Mouse (Mus musculus) embryonic facial prominence, embryonic 15.5 days (tissue): ENCODE results near the gene Cmpk1. TPM values are rescaled to one million over a fixed set of nuclear protein-coding genes. Genes with fewer than 3 reads are reported as not detected.

Experiments used
- ATAC-seq: fragments of 200-750 bp; cut with Nextera tagmentation; 2 replicates; pipeline ENCODE4 v1.8.0; 2017; ENCODE audit warnings: low read depth, moderate TSS enrichment; ENCODE audit not compliant: insufficient number of reproducible peaks, low FRiP score, low TSS enrichment
- H3K27ac ChIP-seq: fragments of 300-500 bp; sonication (generic); replicated peaks from 2 replicates; pipeline ENCODE4 v1.5.1; 2015; ENCODE audit warnings: mild to moderate bottlenecking, inconsistent platforms
- H3K27me3 ChIP-seq: fragments of 300-500 bp; sonication (generic); 2 replicates; pipeline ENCODE4 v1.6.1; 2015; ENCODE audit warnings: inconsistent platforms
- H3K36me3 ChIP-seq: fragments of 300-500 bp; sonication (generic); 2 replicates; pipeline ENCODE4 v1.6.1; 2015; ENCODE audit warnings: mild to moderate bottlenecking, inconsistent platforms
- H3K4me1 ChIP-seq: fragments of 300-500 bp; sonication (generic); 2 replicates; pipeline ENCODE4 v1.6.1; 2015; ENCODE audit warnings: inconsistent platforms
- H3K4me2 ChIP-seq: fragments of 300-500 bp; sonication (generic); replicated peaks from 2 replicates; pipeline ENCODE4 v1.6.1; 2015; ENCODE audit warnings: mild to moderate bottlenecking, inconsistent platforms
- H3K4me3 ChIP-seq: fragments of 300-500 bp; sonication (generic); replicated peaks from 2 replicates; pipeline ENCODE4 v1.5.1; 2015; ENCODE audit warnings: mild to moderate bottlenecking, inconsistent platforms
- H3K9ac ChIP-seq: fragments of 300-500 bp; sonication (generic); 2 replicates; pipeline ENCODE4 v1.6.1; 2015; ENCODE audit warnings: inconsistent platforms
- H3K9me3 ChIP-seq: fragments of 300-500 bp; sonication (generic); replicated peaks from 2 replicates; pipeline ENCODE4 v1.6.1; 2016; ENCODE audit warnings: inconsistent platforms
- WGBS: fragments of 180-500 bp; shearing (Covaris S2); methylation state at CpG from one replicate; pipeline ENCODE4 v1.1.7; 2015; 5-methylcytosine and 5-hydroxymethylcytosine counted together
- polyA plus RNA-seq: library from polyadenylated mRNA; unstranded; fragments of >200 nt; fragmentation: Nextera tagmentation; extraction: Ambion mirVana; gene quantifications from 2 replicates; pipeline ENCODE4 v1.2.1, GENCODE M21; 2015

Cmpk1 gene
- polyA plus RNA-seq: 107 TPM in 2 replicates

DNA sequence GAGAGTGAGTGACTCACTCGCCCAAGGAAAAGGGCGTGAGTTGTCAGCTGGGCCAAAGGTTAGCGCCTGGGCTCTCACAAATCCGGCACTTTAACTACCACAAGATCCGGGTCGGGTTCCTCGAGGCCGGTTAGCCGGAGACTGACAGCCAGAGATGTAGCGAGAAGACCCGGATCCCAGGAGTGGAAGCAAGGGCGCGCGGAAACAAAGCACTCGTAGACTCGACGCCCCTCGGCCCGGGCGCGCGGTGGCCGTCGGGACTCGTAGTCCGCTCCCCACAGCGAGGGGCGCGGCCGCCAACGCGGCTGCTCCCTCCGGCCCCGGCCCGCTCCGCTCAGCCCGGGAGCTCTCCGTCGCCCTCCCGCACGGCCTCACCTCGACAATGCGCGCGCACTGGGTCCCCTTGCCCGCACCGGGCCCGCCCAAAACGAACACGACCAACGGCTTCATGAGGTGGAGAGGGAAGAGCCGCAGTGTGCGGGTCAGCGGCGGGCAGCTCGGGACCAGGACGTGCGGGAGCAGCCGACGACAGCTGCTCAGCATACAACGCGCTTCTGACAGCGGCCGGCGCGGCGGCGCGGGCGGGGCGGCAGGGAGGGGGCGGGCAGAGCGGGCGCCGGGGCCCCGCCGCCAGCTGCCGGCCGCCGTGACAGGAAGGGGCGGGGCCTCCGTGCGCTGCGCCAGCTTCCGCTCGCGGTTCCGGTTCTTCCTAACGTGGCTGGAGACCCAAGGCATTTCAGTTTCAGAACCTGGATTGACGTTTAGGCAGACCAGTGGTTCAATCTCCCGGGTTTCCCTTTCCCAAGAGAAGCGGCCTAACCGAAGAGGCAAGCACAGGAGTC, at the start of gene Cmpk1:
TSS of gene Cmpk1 (minus strand) at position 651 of the 842 bp plus-strand sequence.
- WGBS: under 1% methylated on average over 90 of the region's 93 CpGs
- ATAC-seq: peak; percentile 97
- H3K9ac ChIP-seq: peak within 1 kb of the TSS; percentile 85

DNA sequence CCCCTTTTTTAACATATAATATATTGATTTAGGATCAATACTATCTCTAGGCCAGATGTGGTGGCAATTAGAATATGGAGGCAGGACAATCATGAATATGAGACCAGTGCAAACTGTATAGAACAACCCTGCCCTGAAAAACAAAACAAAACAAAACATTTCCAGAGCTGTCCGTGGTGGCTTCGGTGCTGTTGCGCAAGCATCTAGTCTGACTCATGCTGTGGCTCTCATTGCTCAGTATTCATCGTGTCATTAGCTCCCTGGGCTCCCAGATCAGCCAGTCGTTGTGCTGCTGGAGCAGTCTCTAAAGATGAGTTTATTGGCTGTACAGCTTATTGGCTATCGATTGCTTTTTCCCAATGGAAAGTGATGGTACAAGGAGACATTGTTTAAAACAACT, 48.0 kb upstream of the Cmpk1 start:
- no peaks in the 10 kb centered on the region for H3K4me1 ChIP-seq
- H3K9ac ChIP-seq: no peak overlapping the region
- WGBS: 73% methylated on average over 6 of the region's 6 CpGs
- H3K4me3 ChIP-seq: no peak overlapping the region
- H3K27ac ChIP-seq: no peak overlapping the region
- no peak overlapping the region for H3K4me2 ChIP-seq
- H3K36me3 ChIP-seq: peaks cover 11% of the 10 kb centered on the region; the same call in 1 of the 2 replicates
- ATAC-seq: no peak; the same call in 1 of the 2 replicates
- no peaks in the 10 kb centered on the region for H3K27me3 ChIP-seq
- H3K9me3 ChIP-seq: no peaks in the 10 kb centered on the region

More for the DNA sequence above, at the start of gene Cmpk1:
- Histone ChIP-seq H3K36me3 (no peaks in the 10 kb centered on the region), H3K27me3 (no peaks in the 10 kb centered on the region), H3K4me2 (peak within 1 kb of the TSS; percentile 63), H3K4me3 (peak within 1 kb of the TSS; percentile 86), H3K27ac (peak within 1 kb of the TSS; percentile 99), H3K9me3 (no peaks in the 10 kb centered on the region), H3K4me1 (0 out of 2 replicates have a peak, but pooled peaks cover 3% of the 10 kb centered on the region)

DNA sequence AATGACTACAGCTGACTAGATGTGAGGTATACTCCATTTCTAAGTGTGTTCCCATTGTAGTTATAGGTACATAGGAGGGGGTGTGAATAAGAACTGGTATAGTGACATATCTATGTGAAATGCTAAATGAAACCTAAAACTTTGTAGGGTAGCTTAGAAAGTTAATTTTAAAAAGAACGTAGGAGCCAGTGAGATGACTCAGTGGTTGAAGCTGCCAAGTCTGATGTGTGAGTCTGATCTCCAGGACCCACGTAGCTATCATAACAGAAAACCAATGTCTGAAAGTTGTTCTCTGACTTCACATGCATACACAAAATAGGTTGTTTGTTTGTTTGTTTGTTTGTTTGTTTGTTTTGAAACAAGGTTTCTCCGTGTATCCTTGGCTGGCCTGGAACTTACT, 33.0 kb upstream of the Cmpk1 start:
- H3K27me3 ChIP-seq: no peaks in the 10 kb centered on the region
- no peak overlapping the region for H3K4me2 ChIP-seq
- 89% methylated on average over 3 of the region's 3 CpGs for WGBS
- H3K9me3 ChIP-seq: no peaks in the 10 kb centered on the region
- ATAC-seq: no peak
- no peaks in the 10 kb centered on the region for H3K4me1 ChIP-seq
- H3K36me3 ChIP-seq: peaks cover 33% of the 10 kb centered on the region
- H3K9ac ChIP-seq: no peak overlapping the region
- H3K27ac ChIP-seq: no peak overlapping the region
- H3K4me3 ChIP-seq: no peak overlapping the region

DNA sequence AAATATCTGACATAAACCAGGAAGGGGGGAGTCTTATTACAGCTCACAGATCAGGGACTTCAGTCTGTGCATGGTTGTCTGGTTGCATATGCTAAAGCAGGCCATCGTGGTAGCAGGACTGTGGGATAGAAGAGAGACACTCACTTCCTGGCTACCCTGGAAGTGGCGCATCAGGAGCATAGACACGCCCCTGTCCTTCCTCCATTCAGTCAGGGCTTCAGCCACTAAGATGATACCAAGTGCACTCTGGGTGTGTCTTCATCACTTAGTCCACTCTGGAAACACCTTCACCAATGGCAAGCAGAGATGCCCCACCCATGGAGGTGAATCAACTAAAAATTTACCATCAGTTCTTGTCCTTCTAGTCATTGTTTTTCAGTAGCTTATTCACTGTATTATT, 27.2 kb upstream of the Cmpk1 start:
- 93% methylated on average over 3 of the region's 3 CpGs for WGBS
- no peak overlapping the region for H3K4me2 ChIP-seq
- peaks cover 32% of the 10 kb centered on the region; the same call in 1 of the 2 replicates for H3K36me3 ChIP-seq
- no peaks in the 10 kb centered on the region for H3K27me3 ChIP-seq
- no peak for ATAC-seq
- H3K4me1 ChIP-seq: no peaks in the 10 kb centered on the region
- H3K4me3 ChIP-seq: no peak overlapping the region
- H3K27ac ChIP-seq: no peak overlapping the region
- H3K9ac ChIP-seq: no peak overlapping the region
- no peaks in the 10 kb centered on the region for H3K9me3 ChIP-seq

DNA sequence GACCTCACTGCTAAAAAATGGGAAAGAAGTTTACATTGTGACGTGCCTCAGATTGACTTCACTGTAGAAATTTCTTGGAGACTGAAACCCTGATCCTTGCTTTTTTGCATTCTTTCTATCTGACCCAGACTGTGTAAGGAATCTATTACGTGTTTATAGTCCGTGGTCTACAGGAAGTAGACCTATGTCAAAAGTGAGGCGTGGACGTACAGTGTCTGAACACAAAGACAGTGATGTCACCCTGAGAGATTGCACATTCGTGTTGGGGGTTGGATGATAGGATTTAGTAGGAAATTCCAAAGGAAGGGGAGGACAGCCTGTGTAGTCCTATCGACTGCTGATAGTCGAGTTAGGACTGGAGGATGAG, 13.4 kb upstream of the Cmpk1 start:
- Histone ChIP-seq H3K4me3 (peak overlapping the region; percentile 67), H3K36me3 (peaks cover 17% of the 10 kb centered on the region; the same call in 1 of the 2 replicates), H3K9me3 (no peaks in the 10 kb centered on the region), H3K9ac (peak overlapping the region; percentile 37), H3K4me2 (peak overlapping the region; percentile 77), H3K27ac (peak overlapping the region; percentile 76), H3K27me3 (no peaks in the 10 kb centered on the region), H3K4me1 (peaks cover 11% of the 10 kb centered on the region)
- under 1% methylated on average over 8 of the region's 8 CpGs for WGBS
- ATAC-seq: no peak

DNA sequence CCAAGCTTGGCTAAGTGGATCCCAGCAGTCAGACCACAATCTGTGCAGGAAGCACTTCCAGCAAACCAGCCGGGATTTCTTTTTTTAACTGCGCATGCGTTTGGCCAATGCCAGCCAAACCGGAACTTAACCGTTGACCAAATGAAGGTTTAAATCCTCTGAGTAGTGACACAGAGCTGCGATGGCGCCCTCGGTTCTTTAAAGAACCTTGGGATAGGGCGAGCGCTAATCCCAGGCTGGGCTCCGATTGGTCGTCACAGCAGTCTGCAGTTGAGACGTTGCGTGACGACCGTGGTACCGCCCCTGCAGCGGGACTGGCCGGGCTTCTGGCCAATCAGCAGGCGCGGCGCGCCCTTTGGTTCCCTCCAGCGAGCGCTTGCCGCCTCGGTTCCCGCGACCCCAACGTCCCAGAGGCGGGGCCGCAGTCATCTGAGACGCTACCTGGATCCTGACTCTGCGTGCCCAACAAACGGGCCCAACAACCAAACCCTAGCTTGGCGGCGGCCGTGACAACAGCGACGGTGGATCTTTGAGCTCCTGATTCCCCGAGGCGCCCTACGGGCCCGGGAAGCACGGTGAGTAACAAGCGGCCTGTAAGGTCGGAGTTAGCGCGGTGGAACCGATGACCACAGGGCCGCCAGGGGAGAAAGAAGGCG, 12.9 kb upstream of the Cmpk1 start, which contains the start of gene Stil:
TSS of gene Stil (plus strand) at position 387 of the 656 bp plus-strand sequence.
- peak within 1 kb of the TSS; percentile 94 for H3K27ac ChIP-seq
- WGBS: under 1% methylated on average over 52 of the region's 52 CpGs
- ATAC-seq: peak; percentile 100
- H3K4me2 ChIP-seq: peak within 1 kb of the TSS; percentile 77
- peaks cover 11% of the 10 kb centered on the region for H3K4me1 ChIP-seq
- no peaks in the 10 kb centered on the region for H3K9me3 ChIP-seq
- no peaks in the 10 kb centered on the region for H3K27me3 ChIP-seq
- peak within 1 kb of the TSS; percentile 59 for H3K9ac ChIP-seq
- H3K4me3 ChIP-seq: peak within 1 kb of the TSS; percentile 67
- peaks cover 12% of the 10 kb centered on the region; the same call in 1 of the 2 replicates for H3K36me3 ChIP-seq

DNA sequence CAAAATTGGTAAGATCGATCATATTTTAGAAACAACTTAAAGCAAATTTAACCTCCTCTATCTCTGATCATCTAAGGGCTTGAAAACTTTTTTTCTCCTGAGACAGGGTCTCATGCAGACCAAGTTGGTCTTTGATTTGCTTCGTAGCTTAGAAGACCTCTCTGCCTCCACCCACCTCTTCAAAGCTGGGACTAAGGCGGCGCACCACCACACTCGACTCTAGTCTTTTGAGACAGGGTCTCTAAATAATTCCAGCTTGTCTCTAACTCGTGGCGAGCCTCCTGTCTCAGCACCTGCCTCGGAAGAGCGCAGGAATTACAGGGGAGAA, 12.4 kb upstream of the Cmpk1 start:
- H3K4me2 ChIP-seq: peak overlapping the region; percentile 77
- WGBS: 7% methylated on average over 9 of the region's 9 CpGs
- H3K36me3 ChIP-seq: 0 out of 2 replicates have a peak, but pooled peaks cover 9% of the 10 kb centered on the region
- H3K4me1 ChIP-seq: peaks cover 11% of the 10 kb centered on the region
- H3K9ac ChIP-seq: peak overlapping the region; percentile 59
- peak overlapping the region; percentile 94 for H3K27ac ChIP-seq
- peaks cover 2% of the 10 kb centered on the region; the same call in 1 of the 2 replicates for H3K27me3 ChIP-seq
- H3K9me3 ChIP-seq: no peaks in the 10 kb centered on the region
- peak; percentile 11; the same call in 1 of the 2 replicates for ATAC-seq
- peak overlapping the region; percentile 67 for H3K4me3 ChIP-seq

DNA sequence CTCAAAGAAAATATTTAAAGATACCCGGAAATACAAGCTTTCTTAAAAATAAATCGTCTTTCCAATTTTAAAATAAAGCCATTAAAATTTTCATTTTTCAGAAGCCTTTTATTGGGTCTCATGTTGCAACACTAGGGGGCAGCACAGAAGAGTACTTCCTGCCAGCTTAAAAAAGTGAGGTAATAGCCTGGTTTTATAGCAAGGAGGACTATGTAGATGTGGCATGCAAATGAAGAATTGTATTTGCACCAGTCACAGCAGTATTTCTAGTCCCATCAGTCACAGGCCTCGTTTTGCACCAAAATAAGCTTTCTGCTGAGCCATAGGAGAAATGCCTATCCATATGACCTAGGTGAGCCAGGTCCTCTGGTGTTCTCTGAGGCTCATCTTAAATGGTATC, 10.0 kb upstream of the Cmpk1 start:
- H3K9me3 ChIP-seq: no peaks in the 10 kb centered on the region
- H3K4me3 ChIP-seq: no peak overlapping the region
- H3K36me3 ChIP-seq: no peaks in the 10 kb centered on the region
- H3K27me3 ChIP-seq: peaks cover 4% of the 10 kb centered on the region; the same call in 1 of the 2 replicates
- H3K9ac ChIP-seq: no peak overlapping the region
- no peak overlapping the region for H3K4me2 ChIP-seq
- WGBS: 50% methylated on average over 3 of the region's 3 CpGs
- no peak overlapping the region for H3K27ac ChIP-seq
- no peak for ATAC-seq
- peaks cover 11% of the 10 kb centered on the region for H3K4me1 ChIP-seq

DNA sequence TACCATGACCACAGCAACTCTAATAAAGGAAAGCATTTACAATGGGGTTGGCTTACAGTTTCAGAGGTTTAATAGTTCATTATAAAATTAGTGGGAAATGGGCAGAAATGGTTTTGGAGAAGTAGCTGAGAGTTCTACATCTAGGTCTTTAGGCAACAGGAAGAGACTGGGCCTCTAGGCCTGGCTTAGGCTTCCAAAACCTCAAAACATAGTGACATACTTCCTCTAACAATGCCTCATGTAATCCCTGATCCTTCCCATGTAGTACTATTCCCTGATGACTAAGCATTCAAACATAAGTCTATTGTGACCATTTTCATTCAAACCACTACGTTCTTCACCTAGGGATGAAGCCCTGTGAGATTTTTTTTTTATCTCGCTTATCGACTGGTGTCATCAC, 7.2 kb upstream of the Cmpk1 start:
- Histone ChIP-seq H3K9ac (no peak overlapping the region), H3K36me3 (no peaks in the 10 kb centered on the region), H3K4me3 (no peak overlapping the region), H3K4me1 (no peaks in the 10 kb centered on the region), H3K9me3 (no peaks in the 10 kb centered on the region), H3K27ac (no peak overlapping the region), H3K27me3 (peaks cover 4% of the 10 kb centered on the region; the same call in 1 of the 2 replicates), H3K4me2 (no peak overlapping the region)
- no peak for ATAC-seq
- 83% methylated on average over 3 of the region's 3 CpGs for WGBS

DNA sequence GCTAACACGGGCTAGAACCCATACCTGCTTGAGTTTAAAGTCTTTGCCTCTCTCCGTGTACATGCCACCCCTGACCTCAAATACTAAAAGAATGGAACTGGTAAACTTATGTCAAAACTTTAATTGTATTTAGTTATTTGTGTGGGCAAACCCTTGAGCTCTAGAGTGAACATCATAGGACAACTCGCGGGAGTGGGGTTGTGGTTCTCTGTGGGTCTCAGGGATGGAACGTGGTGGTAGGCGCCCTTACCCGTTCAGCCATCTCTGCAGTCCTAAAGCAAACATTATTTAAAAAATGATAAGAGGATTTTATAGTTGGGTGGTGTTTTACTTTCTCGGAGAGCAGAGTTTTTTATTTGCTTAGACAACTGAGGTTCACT, 840 bp downstream of the Cmpk1 start:
- peak overlapping the region; percentile 86 for H3K4me3 ChIP-seq
- peak; percentile 26 for ATAC-seq
- no peaks in the 10 kb centered on the region for H3K27me3 ChIP-seq
- H3K4me1 ChIP-seq: 0 out of 2 replicates have a peak, but pooled peaks cover 3% of the 10 kb centered on the region
- WGBS: 3% methylated on average over 8 of the region's 8 CpGs
- no peaks in the 10 kb centered on the region for H3K9me3 ChIP-seq
- no peaks in the 10 kb centered on the region for H3K36me3 ChIP-seq
- peak overlapping the region; percentile 85 for H3K9ac ChIP-seq
- H3K4me2 ChIP-seq: peak overlapping the region; percentile 63
- peak overlapping the region; percentile 99 for H3K27ac ChIP-seq

DNA sequence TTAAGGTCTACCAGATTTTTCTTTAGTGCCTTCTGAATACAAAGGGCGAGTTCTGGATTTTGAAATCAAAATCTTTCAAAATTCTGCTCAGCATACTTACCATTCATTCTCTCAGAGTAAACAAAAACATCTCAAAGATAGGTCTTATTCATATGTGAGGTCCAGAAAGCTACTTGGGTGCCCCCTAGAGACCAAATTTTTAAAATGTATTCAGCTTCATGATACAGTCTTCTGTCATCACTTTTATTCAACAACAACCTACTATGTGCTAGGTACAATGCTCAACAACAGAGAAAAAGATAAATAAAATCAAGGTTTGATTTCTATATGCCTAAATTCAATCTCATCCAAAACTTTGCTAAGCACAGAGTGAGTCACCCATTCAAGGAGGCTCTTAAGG, 4.0 kb downstream of the Cmpk1 start:
- Histone ChIP-seq H3K27ac (no peak overlapping the region), H3K27me3 (no peaks in the 10 kb centered on the region), H3K9ac (no peak overlapping the region), H3K36me3 (no peaks in the 10 kb centered on the region), H3K9me3 (no peaks in the 10 kb centered on the region), H3K4me1 (0 out of 2 replicates have a peak, but pooled peaks cover 3% of the 10 kb centered on the region), H3K4me3 (no peak overlapping the region), H3K4me2 (no peak overlapping the region)
- no peak for ATAC-seq
- 80% methylated on average over 1 of the region's 1 CpGs for WGBS
